Mouse (Mus musculus): ENCODE measurements at regions not wholly inside any gene's neighbourhood (a gene's known extent, or its start where the extent isn't known, plus 50 kb on each side); places are given as distances from the start of the nearest gene placed in this dataset.

GRCm38 (mm10) chr11:48605223-48605824 lies 194.8 kb upstream of the Rack1 start:
- no peak for DNase-seq (ENCODE audit: low read depth)

GRCm38 (mm10) chr11:48601096-48601495 lies 199.0 kb upstream of the Rack1 start:
- DNase-seq (ENCODE audit: low read depth) = no peak

GRCm38 (mm10) chr11:48599573-48600127 lies 200.5 kb upstream of the Rack1 start:
- DNase-seq (ENCODE audit: low read depth) = no peak

GRCm38 (mm10) chr11:48599033-48599432 lies 201.1 kb upstream of the Rack1 start:
- DNase-seq (ENCODE audit: low read depth) = no peak

GRCm38 (mm10) chr11:48594429-48594828 lies 205.7 kb upstream of the Rack1 start:
- no peak for DNase-seq (ENCODE audit: low read depth)

- peak; percentile 36 for DNase-seq (ENCODE audit: low read depth)
Observed at GRCm38 (mm10) chr11:48588833-48589649, 211.1 kb upstream of the Rack1 start.

- no peak for DNase-seq (ENCODE audit: low read depth)
Observed at GRCm38 (mm10) chr11:48568769-48569168, 231.4 kb upstream of the Rack1 start.

- DNase-seq (ENCODE audit: low read depth) = no peak
Observed at GRCm38 (mm10) chr11:48567583-48568562, 232.3 kb upstream of the Rack1 start.

GRCm38 (mm10) chr11:48558053-48558452 lies 242.1 kb upstream of the Rack1 start:
- DNase-seq (ENCODE audit: low read depth) = peak; percentile 6

GRCm38 (mm10) chr11:48552006-48552405 lies 248.1 kb upstream of the Rack1 start:
- no peak for DNase-seq (ENCODE audit: low read depth)

GRCm38 (mm10) chr11:48551201-48551600 lies 248.9 kb upstream of the Rack1 start:
- DNase-seq (ENCODE audit: low read depth) = no peak

- DNase-seq (ENCODE audit: low read depth) = no peak
Observed at GRCm38 (mm10) chr11:48526316-48526715, 273.8 kb upstream of the Rack1 start.

GRCm38 (mm10) chr11:48525517-48525916 lies 274.6 kb upstream of the Rack1 start:
- DNase-seq (ENCODE audit: low read depth) = no peak

- DNase-seq (ENCODE audit: low read depth) = no peak
Observed at GRCm38 (mm10) chr11:48506886-48507285, 293.2 kb upstream of the Rack1 start.

GRCm38 (mm10) chr11:48502011-48502806 lies 297.9 kb upstream of the Rack1 start:
- no peak for DNase-seq (ENCODE audit: low read depth)

GRCm38 (mm10) chr11:48499057-48499456 lies 301.1 kb upstream of the Rack1 start:
- no peak for DNase-seq (ENCODE audit: low read depth)

GRCm38 (mm10) chr11:48488308-48488707 lies 311.8 kb upstream of the Rack1 start:
- DNase-seq (ENCODE audit: low read depth) = no peak

- DNase-seq (ENCODE audit: low read depth) = no peak
Observed at GRCm38 (mm10) chr11:48464036-48464435, 336.1 kb upstream of the Rack1 start.

- no peak for DNase-seq (ENCODE audit: low read depth)
Observed at GRCm38 (mm10) chr11:48449883-48450282, 350.2 kb upstream of the Rack1 start.

- no peak for DNase-seq (ENCODE audit: low read depth)
Observed at GRCm38 (mm10) chr11:48442534-48443254, 357.4 kb upstream of the Rack1 start.

GRCm38 (mm10) chr11:48436712-48437111 lies 363.4 kb upstream of the Rack1 start:
- no peak for DNase-seq (ENCODE audit: low read depth)
